Mouse (Mus musculus) mouse embryonic stem cell (cell line): ENCODE measurements around the gene Pakap.

Source experiments
- in situ Hi-C, 2 experiments: fragments of 300-500 bp; cut with MboI; formaldehyde crosslinking; loops; 1 replicate in 1 of 2; 3 replicates in 1 of 2; pipeline ENCODE4 v1.14.3; 2019 to 2020; ENCODE audit warnings: low sequenced_read_pairs in 2 of 2, low pct_unique_long_range_greater_than_20kb in 1 of 2, mixed read lengths in 1 of 2; ENCODE audit not compliant: unreplicated experiment in 1 of 2

Gene Pakap

GRCm38 (mm10) chr4:57567666-57568206 is at the start of gene Pakap:
Gene Pakap, plus strand, starts transcription at chr4:57568179.
- in situ Hi-C loops, result no loop called here

DNA sequence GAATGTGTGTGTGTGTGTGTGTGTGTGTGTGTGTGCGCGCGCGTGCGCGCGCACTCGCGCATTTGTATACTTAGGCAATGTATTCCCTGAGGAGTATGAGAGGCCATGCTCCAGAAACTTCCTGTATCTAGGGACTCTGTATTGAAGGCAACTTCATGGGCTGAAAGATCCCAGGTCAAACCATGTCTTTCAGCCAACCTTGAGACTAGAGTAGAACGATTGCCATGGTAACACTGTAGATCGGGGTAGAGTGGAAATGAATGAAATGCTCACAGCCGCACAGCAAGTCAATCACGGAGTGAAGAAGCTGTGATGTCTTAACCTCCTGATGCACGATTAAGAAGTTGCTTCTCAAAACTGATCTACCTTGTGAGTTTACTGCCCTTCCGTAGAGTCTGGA is 44.5 kb upstream of the Pakap start:
- in situ Hi-C loops, result no loop called here

DNA sequence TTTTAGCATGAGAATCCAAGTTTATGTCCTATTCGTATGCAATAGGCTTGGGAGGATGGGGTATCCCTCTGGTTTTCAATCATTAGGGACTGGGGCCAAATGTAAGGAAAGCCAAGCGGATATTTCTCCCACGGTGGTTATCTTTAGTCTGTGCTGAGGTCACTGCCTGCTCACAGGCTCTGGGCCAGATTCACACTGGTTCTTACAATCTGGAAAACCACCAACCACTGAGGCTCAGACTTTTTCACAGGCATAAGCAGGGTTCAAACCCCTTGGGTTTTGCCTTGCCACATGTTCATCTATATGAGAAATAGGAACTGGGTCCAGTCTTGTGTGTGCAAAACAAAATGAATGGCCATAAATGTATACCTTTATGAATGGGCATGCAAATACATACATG is 43.5 kb upstream of the Pakap start:
- in situ Hi-C loops, result no loop called here

DNA sequence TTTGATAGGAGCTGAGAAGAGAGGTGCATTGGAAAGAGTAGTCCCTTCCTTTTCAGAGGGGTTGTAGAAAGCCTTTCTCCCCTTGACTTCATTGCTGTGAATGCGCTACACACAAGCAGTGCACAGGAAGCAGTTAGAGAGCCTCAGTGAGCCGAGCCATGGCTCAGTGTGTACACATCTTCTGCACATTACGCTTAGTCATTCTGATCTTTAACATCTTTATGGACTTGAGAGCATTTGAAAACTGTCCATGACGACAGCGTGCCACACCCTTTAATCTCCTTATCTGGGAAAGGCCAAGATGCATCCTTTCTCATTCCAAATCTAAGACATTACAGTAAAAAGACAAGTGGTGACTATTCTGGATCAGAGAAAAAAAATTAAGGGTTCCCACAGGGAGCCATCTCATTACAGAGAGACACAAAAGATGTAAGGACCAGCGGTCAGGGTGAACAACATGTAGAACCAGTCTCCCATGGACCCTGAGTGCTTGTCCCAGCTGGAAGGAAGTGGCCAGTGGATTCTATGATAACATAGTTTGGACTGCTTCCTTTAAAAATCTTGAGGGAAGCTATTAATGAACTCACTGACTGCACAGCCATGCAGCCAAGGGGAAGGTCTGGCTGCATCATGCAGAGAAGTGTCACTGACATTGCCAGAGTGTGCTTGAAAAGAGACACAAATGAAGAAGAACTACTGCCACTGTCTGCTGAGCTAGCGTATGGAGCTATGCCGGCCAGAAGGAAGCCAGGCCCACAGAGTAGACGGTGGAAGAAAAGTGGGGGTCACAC is 42.6 kb upstream of the Pakap start:
- in situ Hi-C loops, result no loop called here

DNA sequence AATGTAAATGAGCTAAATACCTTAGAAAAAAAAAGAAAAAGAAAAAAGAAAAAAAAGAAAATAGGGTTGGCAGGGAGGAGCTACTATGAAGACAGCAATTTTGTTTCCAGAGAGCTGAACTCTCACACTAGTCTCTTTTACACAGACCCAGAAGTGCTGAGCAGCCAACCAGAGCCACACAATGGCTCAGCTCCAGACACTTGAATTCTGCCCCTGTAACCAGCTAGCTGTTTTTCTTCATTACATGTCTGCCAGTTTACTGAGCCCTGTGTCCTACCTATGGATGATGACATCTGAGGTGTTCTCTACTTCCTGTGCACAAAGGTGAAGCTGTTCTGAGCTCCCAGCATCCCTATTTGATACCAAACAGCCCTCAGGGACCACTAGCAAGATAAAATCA is 39.7 kb upstream of the Pakap start:
- in situ Hi-C loops, result no loop called here

- in situ Hi-C loops, result no loop called here
Observed at GRCm38 (mm10) chr4:57533686-57534085, 34.3 kb upstream of the Pakap start.

GRCm38 (mm10) chr4:57534232-57534631 is 33.7 kb upstream of the Pakap start:
- in situ Hi-C loops, result no loop called here

DNA sequence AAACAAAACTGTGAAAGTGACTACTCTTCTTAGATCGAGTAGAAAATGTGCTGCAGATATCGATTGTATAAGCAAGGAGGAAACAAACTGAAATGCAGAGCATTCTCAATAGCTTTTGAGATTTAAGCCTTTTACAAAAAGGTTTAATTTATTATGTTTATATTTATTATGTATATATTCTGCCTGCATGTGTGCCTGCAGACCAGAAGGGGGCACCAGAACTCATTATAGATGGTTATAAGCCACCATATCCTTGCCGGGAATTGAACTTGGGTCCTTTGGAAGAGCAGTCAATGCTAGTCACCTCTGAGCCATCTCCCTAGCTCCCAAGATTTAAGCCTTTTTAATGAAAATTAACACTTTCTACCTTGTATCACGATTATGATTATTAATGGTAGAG is 32.9 kb upstream of the Pakap start:
- in situ Hi-C loops, result no loop called here

DNA sequence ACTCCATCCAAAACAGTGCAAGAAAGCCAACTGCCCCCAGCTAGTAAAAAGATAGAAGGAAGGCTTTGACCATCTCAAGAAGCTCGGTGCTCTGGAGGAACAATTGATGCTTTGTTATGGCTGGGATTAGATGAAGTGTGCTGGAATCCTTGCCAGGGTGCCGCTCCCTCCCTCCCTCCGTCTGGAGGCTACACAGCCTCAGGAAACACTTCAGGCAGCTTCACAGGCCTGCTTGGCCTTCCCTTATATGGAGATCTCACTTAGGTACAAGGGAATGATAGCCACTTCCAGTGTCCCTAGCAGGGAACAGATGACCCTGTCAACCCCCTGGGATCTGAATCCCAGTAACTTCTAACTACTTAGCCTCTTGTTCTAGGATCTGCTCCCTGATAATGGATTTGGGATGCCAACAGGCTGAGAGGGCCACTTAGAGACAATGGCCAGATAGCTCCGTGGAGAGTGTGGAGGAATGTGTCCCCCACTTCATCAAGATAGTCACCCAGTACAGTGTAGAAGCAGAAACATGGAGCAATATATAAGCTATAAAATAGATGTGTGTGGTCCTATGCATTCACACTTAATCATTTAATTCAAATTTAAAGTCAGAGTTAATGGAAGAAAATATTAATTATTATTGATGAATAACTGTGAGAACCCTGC is 29.8 kb upstream of the Pakap start:
- in situ Hi-C loops, result no loop called here

DNA sequence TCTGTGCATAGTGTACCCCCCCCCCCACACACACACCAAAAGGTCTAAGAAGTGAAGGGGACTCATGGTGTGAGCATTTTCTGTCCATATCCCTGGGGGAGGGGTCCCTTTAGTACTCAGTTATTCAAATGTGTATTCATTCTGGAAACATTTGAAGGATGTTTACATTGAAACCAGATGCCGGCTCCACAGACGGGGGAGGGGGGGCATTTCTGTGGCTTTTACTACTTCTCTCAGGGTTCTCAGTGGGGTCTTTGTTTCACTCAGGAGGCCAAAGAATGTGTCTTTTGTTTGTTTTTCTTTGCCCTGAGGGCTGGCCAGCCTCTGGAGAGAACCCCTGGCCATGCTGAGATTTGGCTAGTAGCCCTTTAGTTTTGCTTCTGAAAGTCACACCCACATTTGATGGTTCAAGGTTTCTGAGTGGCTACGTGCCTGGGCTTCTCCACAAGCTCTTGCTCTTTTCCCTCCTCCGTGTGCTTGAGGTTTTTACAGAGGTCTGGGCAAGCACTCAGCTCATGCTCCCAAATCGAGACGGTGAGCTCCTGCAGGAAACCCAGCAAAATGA is 24.2 kb upstream of the Pakap start:
- in situ Hi-C loops, result no loop called here

- in situ Hi-C loops, result no loop called here
Observed at GRCm38 (mm10) chr4:57547785-57548184, 20.2 kb upstream of the Pakap start.

DNA sequence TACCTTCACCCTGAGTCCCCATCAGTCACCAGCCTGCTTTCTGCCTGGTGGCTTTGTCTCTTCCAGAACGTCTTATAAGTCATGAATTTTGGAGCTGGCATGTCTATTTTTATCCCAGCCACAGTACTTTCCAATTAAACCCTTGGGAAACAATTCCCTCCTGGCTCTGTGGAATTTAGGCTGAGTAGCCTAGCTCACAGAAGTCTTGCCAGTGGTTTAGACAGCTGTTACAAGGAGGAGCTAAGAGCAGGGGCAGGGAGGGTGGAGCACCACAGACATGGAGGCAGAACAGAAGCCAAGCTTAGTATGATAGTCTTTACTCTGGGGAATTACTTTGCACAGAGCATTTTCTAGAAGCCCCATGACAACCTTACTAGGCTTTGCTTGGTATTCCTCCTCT is 17.8 kb upstream of the Pakap start:
- in situ Hi-C loops, result no loop called here

DNA sequence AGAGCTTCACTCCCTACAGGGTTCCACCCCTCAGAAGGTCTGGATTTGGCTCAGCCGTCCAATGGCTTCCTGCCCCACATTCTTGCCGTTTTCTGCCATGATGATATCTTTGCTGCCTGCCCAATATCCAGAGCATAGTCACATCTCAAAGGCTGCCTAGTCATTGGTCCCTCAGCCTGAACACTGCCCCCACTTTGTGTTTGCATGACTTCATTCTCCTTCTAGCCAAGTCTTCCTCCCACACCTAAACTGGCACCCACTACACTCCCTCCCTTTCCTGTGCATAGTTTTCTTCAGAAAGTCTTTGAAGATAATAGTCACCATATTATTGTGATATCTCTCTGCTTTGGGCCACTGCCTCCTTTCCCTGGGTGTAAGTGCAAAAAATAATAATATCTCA is 10.9 kb upstream of the Pakap start:
- in situ Hi-C loops, result no loop called here

- in situ Hi-C loops, result no loop called here
Observed at GRCm38 (mm10) chr4:57559438-57559837, 8.5 kb upstream of the Pakap start.

DNA sequence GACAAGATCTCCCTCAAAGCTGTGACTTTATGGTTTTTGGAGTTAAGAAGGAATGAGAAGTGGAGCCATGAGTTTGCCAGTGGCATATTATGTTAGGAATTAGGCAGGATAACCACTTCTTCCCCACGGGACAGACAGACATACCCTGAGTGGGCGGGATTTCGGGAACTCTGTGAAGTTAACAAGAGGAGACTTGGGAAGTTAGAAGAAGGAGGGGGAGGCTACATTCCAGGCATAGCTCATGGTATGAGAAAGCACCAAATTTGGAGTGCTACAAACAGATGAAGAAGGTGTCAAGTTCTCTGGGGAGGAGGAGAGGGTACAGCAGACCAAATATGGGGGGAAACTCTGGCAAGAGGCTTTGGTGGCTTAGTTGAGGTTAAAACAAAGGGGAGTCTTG is 8.0 kb upstream of the Pakap start:
- in situ Hi-C loops, result no loop called here

GRCm38 (mm10) chr4:57561055-57561454 is 6.9 kb upstream of the Pakap start:
- in situ Hi-C loops, result no loop called here

DNA sequence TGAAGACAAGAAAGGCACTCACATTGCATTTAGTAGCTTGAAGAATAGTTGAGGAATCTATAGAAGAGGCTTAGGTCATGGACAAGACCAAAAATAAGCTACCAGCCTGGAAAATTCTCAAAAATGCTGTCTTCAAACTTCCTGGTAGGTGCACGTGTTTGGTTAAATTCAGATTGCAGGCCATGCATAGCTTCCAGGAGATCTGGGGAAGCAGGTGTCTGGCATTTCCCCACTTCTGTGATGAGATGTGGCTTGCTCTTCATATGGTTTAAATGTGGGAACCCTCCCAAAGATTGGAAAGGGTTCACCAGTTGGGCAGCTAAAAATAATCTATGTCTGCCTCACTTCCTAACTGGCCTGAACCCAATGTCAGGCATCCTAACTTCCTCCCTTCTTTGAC is 2.7 kb upstream of the Pakap start:
- in situ Hi-C loops, result no loop called here

DNA sequence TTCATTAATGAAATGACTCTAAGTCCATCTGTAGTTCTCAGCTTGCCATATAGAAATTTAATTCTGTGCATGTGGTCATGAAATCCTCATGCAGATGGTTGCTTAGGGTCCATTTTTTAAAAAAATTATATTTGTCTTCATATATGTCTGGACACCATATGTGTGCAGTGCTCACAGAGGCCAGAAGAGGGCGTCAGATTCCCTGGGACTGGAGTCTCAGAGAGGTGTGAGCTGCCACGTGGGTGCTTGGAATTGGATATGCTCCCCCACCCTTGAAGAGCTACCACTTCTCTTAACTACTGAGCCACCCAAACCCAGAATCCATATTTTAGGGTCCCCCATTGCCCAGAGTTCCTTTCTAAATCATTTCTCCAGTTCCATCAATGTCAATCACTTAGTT is 2.2 kb upstream of the Pakap start:
- in situ Hi-C loops, result no loop called here

DNA sequence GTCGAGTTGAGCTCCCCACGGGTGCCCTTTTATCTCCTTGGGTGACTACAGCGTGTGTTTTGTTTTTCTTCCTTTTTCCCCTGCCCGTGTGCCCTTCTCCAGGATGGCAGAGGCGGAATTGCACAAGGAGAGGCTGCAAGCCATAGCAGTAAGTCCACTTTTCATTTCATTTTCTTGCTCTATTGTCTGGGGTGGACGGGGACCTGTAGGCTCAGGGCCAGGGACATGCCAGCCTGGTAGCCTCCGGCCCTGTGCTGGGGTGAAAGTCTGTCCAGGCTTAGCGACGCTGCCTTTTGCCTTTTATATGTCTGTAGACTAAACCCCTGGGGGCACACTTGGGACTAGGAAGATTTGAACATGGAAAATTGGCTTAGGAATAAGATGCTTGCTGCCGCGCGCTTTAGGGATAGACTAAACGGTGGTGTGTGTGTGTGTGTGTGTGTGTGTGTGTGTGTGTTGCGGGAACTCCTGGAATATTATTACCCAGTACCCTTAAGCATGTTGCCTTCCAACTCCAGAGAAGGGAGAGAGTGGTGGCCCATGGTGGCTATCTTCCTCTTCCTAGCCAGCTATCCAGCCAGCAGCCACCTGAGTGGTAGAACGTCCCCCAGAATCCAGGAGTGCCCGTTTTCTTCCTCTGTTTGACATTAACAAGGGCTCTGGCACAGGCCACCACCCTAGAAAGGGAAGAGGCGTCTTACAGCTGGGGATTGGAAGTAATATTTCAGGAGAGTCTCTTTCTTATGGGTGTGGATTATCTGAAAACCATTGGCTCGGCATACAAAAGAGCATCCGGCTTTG is 489 bp downstream of the Pakap start:
- in situ Hi-C loops, result no loop called here
